Mouse (Mus musculus): Measurements from ENCODE around the gene Kcnd3. TPM values are rescaled to one million over a fixed set of nuclear protein-coding genes. Genes with fewer than 3 reads are reported as not detected.

Kcnd3 gene
- polyA plus RNA-seq, 1 experiment from 2014 or later, result 3.6 TPM

DNA sequence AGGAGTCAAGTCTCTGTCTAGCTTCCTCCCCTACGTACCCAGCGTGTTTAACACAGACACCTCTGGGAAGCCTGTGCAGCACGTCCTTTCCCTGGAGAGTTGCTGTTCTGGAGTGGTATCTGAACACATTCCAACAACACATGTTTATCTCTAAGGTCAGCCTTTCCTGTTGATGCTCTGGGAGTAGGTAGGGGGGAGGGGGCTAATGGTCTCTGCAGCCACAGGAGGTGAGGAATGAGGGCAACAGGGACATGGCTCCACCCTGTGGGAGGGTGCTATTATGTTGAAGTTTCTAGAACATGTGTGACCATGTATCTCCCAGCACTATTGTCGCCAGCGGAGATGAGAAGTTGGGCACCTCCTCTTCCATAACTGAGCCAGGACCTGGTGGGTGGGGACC, 249.3 kb downstream of the Kcnd3 start:
- Histone ChIP-seq H3K4me3 (no peak overlapping the region), H3K36me3 (no peaks in the 10 kb centered on the region), H3K9ac (no peak overlapping the region), H3K4me2 (replicated peaks) (no peak overlapping the region), H3K4me1 (peaks cover 22% of the 10 kb centered on the region), H3K27ac (no peak overlapping the region), H3K27me3 (replicated peaks) (peaks cover 32% of the 10 kb centered on the region), H3K9me3 (no peaks in the 10 kb centered on the region)
- WGBS, result 69% methylated on average over 5 of the region's 5 CpGs
- no peak for ATAC-seq (ENCODE audit: low FRiP score, low read depth)

- 47% methylated on average over 6 of the region's 6 CpGs for WGBS
- peaks cover 16% of the 10 kb centered on the region for H3K4me1 ChIP-seq
Measured at GRCm38 (mm10) chr3:105703571-105703970, 251.4 kb downstream of the Kcnd3 start.

DNA sequence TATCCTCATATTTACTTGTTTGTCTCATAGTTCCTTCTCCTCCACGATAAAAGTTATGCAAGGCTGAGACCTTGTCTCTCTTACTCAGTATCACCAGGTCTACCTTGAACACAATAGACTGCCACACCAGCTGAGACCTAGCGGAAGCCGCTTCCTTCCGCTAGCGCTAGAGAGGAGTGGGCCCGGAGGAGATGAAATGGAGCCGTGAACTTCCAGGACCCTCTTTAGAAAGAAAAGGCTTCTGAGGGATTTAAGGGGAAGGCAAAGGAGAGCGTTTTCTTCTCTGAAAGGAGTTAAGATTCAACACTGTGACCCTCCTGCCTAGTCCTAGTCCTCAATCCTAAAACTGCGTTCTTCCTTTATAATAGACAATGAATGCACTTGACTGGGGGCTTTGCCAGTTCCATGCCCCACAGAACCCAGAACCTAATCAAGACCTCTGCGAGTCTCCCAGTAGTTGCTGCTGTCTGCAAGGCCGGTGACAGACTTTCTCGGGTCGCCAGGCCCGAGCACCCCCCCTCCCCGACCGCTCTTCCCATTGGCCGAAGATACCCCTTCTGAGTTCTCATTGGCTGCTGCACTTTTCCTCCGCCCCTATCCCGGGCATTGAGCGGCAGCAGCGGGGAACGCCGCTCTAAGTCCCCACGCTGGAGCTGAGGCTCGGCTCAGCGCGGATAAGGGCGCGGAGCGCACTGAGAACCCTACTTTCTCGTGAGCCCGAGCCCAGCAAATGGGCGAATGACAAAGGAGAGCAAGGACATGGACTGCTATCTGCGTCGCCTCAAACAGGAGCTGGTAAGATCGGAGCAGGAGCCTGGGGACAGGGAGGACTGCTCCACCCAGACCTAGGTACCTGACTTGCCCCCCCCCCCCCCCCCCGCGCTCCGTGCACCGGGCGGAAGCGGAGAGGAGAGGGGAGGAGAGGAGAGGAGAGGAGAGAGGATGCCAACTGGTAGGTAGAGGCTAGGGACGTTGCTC, 252.2 kb downstream of the Kcnd3 start, which contains the start of gene Inka2:
Gene Inka2 (plus strand): TSS at position 569 of the 978 bp plus-strand sequence.
- peaks cover 35% of the 10 kb centered on the region for H3K27me3 ChIP-seq (replicated peaks)
- no peaks in the 10 kb centered on the region for H3K9me3 ChIP-seq
- no peak within 1 kb of the TSS for H3K27ac ChIP-seq
- peak within 1 kb of the TSS; percentile 56 for H3K4me3 ChIP-seq
- 2% methylated on average over 39 of the region's 43 CpGs for WGBS
- peak within 1 kb of the TSS; percentile 100 for H3K4me2 ChIP-seq (replicated peaks)
- no peaks in the 10 kb centered on the region for H3K36me3 ChIP-seq
- peaks cover 16% of the 10 kb centered on the region for H3K4me1 ChIP-seq
- ATAC-seq (ENCODE audit: low FRiP score, low read depth), result peak; percentile 98
- peak within 1 kb of the TSS; percentile 69 for H3K9ac ChIP-seq

More at GRCm38 (mm10) chr3:105703571-105703970, 251.4 kb downstream of the Kcnd3 start:
- Histone ChIP-seq H3K4me2 (replicated peaks) (peak overlapping the region; percentile 100; the same call in 1 of the 2 replicates), H3K27me3 (replicated peaks) (peaks cover 35% of the 10 kb centered on the region), H3K9ac (no peak overlapping the region), H3K36me3 (no peaks in the 10 kb centered on the region), H3K27ac (no peak overlapping the region), H3K9me3 (no peaks in the 10 kb centered on the region), H3K4me3 (no peak overlapping the region)
- no peak for ATAC-seq (ENCODE audit: low FRiP score, low read depth)

GRCm38 (mm10) chr3:105705061-105705549, 253.0 kb downstream of the Kcnd3 start:
- Histone ChIP-seq H3K4me1 (peaks cover 16% of the 10 kb centered on the region), H3K4me3 (peak overlapping the region; percentile 56), H3K36me3 (no peaks in the 10 kb centered on the region), H3K27ac (no peak overlapping the region), H3K4me2 (replicated peaks) (peak overlapping the region; percentile 100), H3K9ac (peak overlapping the region; percentile 69), H3K9me3 (no peaks in the 10 kb centered on the region), H3K27me3 (replicated peaks) (peaks cover 35% of the 10 kb centered on the region)
- WGBS, result under 1% methylated on average over 28 of the region's 28 CpGs
- ATAC-seq (ENCODE audit: low FRiP score, low read depth), result peak; percentile 76

GRCm38 (mm10) chr3:105705561-105705960, 253.4 kb downstream of the Kcnd3 start:
- Histone ChIP-seq H3K36me3 (no peaks in the 10 kb centered on the region), H3K9ac (peak overlapping the region; percentile 69), H3K27me3 (replicated peaks) (peaks cover 35% of the 10 kb centered on the region), H3K9me3 (no peaks in the 10 kb centered on the region), H3K4me1 (peaks cover 16% of the 10 kb centered on the region), H3K4me3 (peak overlapping the region; percentile 56), H3K27ac (no peak overlapping the region), H3K4me2 (replicated peaks) (peak overlapping the region; percentile 100)
- no peak for ATAC-seq (ENCODE audit: low FRiP score, low read depth)
- 16% methylated on average over 3 of the region's 3 CpGs for WGBS

DNA sequence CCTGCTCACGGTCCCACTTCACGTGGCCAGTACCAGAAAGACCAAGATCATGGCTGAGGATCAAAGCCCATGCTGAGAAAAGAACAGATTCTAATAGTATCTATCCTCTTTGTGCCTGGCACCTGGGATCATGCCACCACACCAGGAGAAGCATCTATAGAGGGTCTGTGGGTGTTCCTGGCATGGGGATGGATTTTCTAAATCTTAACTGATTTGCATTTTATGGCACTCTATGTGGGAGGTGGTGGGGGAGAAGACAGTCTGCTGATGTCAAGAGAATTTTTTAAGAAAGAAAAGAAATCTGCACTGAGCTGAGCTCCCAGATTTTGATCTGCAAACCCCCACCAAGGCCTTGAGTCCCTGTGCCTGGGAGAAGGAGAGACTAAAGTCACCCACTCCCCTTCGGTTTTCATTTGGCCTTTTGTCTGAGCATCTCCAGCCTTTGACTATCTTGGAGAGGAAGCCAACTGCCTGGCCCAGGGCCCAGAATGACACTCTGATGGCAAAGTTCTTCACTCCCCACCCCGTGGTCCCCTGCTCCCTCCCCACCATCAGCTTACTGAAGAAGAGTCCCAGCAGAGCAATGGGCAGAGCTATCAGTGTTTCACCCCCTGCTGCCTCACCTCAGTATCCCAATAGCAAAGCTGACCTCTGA, 254.4 kb downstream of the Kcnd3 start:
- Histone ChIP-seq H3K27ac (no peak overlapping the region; the same call in 1 of the 2 replicates), H3K9me3 (no peaks in the 10 kb centered on the region), H3K4me1 (peaks cover 16% of the 10 kb centered on the region), H3K4me2 (replicated peaks) (peak overlapping the region; percentile 100), H3K4me3 (no peak overlapping the region), H3K9ac (no peak overlapping the region), H3K36me3 (no peaks in the 10 kb centered on the region), H3K27me3 (replicated peaks) (peaks cover 32% of the 10 kb centered on the region)
- ATAC-seq (ENCODE audit: low FRiP score, low read depth), result no peak
- WGBS, result 33% methylated on average over 4 of the region's 4 CpGs

DNA sequence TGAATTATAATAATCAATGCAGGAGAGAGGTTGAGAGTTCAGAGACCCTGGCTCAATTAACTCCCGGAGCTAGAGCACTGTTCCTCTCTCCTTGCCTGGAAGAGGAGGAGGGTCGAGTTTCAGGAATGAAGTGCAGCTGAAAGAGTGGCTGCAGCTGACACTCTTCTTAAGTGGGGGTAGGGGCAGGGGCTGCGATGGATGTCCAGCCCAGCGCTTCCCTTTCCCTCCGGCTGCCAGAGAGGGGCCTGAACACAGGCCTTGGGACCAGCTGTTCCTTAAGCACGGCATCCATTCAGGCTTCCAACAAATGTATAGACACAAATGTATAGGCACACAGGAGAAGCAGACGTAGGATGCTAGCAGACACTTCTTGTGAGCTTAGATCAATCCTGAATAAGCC, 255.5 kb downstream of the Kcnd3 start:
- Histone ChIP-seq H3K9ac (peak overlapping the region; percentile 13; the same call in 1 of the 2 replicates), H3K4me1 (peaks cover 16% of the 10 kb centered on the region), H3K4me3 (no peak overlapping the region), H3K27me3 (replicated peaks) (peaks cover 32% of the 10 kb centered on the region), H3K9me3 (no peaks in the 10 kb centered on the region), H3K36me3 (no peaks in the 10 kb centered on the region), H3K4me2 (replicated peaks) (peak overlapping the region; percentile 20; the same call in 1 of the 2 replicates), H3K27ac (no peak overlapping the region)
- WGBS, result 17% methylated on average over 7 of the region's 7 CpGs
- ATAC-seq (ENCODE audit: low FRiP score, low read depth), result no peak

DNA sequence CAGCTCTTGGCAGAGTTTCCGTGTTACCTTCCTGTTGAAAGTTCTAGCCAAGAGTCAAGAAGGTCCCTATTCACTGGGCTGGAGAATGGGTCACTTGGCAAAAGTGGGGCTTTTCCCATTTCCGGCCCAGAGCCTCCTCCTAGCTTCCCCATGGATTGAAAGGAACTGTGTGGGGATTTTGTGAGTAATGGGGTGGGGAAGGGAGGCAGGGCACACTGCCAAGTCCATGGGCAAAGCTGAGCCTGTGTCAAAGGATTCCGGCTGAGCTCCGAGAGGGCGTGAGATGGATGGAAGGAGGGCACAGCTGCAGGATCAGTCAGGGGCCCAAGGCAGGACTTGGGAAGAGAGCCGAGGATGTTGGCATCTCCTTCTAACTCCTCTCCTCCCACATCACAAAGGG, 258.1 kb downstream of the Kcnd3 start:
- peaks cover 14% of the 10 kb centered on the region for H3K4me1 ChIP-seq
- no peaks in the 10 kb centered on the region for H3K9me3 ChIP-seq
- H3K4me3 ChIP-seq, result no peak overlapping the region
- H3K4me2 ChIP-seq (replicated peaks), result no peak overlapping the region
- no peak overlapping the region for H3K9ac ChIP-seq
- no peak for ATAC-seq (ENCODE audit: low FRiP score, low read depth)
- no peaks in the 10 kb centered on the region for H3K36me3 ChIP-seq
- WGBS, result 73% methylated on average over 6 of the region's 6 CpGs
- H3K27me3 ChIP-seq (replicated peaks), result peaks cover 17% of the 10 kb centered on the region
- H3K27ac ChIP-seq, result no peak overlapping the region

DNA sequence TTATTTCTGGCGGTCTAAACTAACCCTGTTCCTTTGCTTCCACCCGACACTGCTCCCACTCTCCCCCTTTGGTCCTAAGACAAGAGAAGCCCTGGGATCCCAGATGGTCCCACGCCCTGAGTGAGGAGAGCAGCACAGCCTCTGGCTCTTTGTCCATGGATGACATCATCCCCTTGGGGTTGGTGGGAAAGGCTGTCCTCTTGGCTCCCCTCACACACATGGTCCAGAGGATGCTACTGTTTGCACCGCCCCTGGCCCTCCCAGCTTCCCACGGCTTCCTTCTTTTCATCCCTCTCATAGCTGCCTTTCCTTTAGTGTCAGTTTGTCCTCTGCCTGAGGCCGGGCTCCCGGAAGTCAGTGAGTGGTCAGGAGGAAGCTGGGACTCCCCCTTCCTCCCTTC, 259.6 kb downstream of the Kcnd3 start:
- Histone ChIP-seq H3K27me3 (replicated peaks) (peaks cover 2% of the 10 kb centered on the region), H3K4me1 (peaks cover 15% of the 10 kb centered on the region), H3K9ac (no peak overlapping the region), H3K9me3 (no peaks in the 10 kb centered on the region), H3K4me2 (replicated peaks) (no peak overlapping the region), H3K27ac (no peak overlapping the region), H3K4me3 (no peak overlapping the region), H3K36me3 (no peaks in the 10 kb centered on the region)
- ATAC-seq (ENCODE audit: low FRiP score, low read depth), result no peak
- 71% methylated on average over 7 of the region's 7 CpGs for WGBS

DNA sequence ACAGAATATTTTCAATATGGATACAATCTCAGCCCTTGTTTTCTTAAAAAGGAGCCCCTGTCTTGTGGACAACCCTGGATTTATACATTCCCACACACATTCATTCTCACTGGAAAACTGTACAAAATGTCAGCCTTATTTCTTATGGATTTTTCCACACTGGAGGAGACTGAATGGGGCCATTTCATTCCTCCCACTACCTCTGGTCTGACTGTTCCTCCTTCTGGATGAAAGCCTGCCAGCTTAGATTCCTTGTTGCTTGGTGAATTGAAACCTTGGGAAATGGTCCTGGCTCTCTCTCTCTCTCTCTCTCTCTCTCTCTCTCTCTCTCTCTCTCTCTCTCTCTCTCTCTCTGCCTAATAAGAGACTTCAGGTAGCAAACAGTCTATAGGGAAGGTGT, 260.7 kb downstream of the Kcnd3 start:
- H3K4me3 ChIP-seq, result no peak overlapping the region
- no peaks in the 10 kb centered on the region for H3K27me3 ChIP-seq (replicated peaks)
- H3K4me1 ChIP-seq, result peaks cover 20% of the 10 kb centered on the region
- H3K4me2 ChIP-seq (replicated peaks), result no peak overlapping the region
- H3K9me3 ChIP-seq, result no peaks in the 10 kb centered on the region
- no peak for ATAC-seq (ENCODE audit: low FRiP score, low read depth)
- no peaks in the 10 kb centered on the region for H3K36me3 ChIP-seq
- no peak overlapping the region for H3K27ac ChIP-seq
- H3K9ac ChIP-seq, result no peak overlapping the region

- ATAC-seq (ENCODE audit: low FRiP score, low read depth), result peak; percentile 15; the same call in 1 of the 2 replicates
- Histone ChIP-seq H3K9me3 (no peaks in the 10 kb centered on the region), H3K4me2 (replicated peaks) (peak overlapping the region; percentile 14; the same call in 1 of the 2 replicates), H3K9ac (peak overlapping the region; percentile 13; the same call in 1 of the 2 replicates), H3K27me3 (replicated peaks) (no peaks in the 10 kb centered on the region), H3K4me1 (peaks cover 29% of the 10 kb centered on the region), H3K27ac (0 out of 2 replicates have a peak overlapping the region, but pooled peaks have one; percentile 16), H3K36me3 (no peaks in the 10 kb centered on the region), H3K4me3 (no peak overlapping the region)
- 22% methylated on average over 8 of the region's 8 CpGs for WGBS
Measured at GRCm38 (mm10) chr3:105714091-105714819, 262.1 kb downstream of the Kcnd3 start.

Measured in neural tube, embryonic 12.5 days (tissue).